Mouse (Mus musculus): ENCODE data around the gene Spock1. TPM values are rescaled to one million over a fixed set of nuclear protein-coding genes. Genes with fewer than 3 reads are reported as not detected.

Gene Spock1
- total RNA-seq (2022): 10 to 100 TPM; 11.1 to 19.0 (median 13.4) TPM

DNA sequence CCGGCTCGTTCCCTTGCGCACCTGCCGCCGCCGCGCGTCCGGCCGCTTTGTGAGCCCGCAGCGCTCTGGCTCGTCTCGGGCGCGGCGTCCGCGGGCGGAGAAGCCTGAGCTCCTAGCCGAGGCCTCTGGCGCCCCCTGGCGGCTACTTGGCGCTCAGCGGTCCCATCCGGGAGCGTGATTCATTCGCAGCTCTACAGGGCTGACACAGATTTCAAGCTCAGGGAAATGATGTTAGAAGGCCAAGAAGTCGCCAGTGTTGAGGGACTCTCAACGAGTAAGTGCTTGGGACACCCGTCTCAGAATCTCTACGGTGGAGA, at the start of gene Spock1:
TSS of gene Spock1 (minus strand) at position 67 of the 317 bp plus-strand sequence.
- peak; percentile 68 for DNase-seq

DNA sequence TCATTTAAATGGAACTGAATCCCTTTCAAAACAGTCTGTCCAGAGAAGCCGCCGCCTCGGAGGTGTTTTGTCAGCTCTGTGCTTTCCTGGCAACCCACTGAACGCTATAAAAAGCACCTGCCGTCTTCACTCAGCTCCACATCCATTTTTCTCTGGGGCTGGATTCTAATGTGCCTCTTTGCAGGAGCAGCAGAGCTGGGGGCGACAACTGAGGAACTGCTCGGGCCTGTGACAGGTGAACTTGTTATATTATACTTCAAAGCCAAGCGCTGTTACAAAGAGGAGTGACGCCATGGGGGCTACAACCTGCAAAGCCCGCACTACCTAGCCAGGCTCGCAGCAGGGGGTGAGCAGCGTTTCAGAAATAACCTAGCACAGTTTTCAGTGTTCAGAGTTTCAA, 42.0 kb upstream of the Spock1 start:
- no peak for DNase-seq

DNA sequence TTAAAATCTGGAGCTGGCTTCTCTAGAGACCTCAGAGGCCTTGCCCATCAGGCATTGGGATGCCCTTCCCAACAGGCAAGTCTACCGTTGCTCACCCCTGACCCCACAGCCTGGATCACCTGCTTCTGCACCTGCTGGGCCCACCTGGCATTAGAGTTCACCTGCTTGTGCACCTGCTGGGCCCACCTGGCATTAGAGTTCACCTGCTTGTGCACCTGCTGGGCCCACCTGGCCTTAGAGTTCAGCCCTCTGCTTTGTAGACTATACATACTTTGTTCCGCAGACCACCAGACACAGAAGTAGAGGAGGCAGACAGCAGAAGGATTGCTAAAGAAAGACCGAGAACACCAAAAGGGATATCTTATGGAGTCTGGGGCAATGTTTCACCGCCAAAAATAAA, 41.4 kb upstream of the Spock1 start:
- DNase-seq: no peak

DNA sequence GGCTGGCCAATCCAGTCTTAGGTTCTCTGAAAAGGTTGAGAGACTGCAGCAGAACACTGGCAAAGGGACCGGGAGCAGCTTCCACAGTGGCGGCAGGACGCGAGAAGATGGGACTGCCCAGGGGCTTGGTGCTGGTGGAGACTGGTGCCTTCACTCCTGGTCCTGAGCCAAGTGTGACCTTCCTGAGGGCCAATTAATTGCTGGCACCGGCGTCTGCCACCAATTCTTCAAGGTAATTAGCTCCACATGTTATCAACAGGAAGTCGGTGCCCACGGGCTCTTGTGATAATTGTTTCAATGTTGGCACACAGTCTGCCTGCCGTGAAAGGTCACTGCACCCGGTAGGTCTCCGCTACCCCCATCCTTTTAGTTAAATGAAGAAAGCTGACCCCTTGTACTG, 37.1 kb upstream of the Spock1 start:
- no peak for DNase-seq

DNA sequence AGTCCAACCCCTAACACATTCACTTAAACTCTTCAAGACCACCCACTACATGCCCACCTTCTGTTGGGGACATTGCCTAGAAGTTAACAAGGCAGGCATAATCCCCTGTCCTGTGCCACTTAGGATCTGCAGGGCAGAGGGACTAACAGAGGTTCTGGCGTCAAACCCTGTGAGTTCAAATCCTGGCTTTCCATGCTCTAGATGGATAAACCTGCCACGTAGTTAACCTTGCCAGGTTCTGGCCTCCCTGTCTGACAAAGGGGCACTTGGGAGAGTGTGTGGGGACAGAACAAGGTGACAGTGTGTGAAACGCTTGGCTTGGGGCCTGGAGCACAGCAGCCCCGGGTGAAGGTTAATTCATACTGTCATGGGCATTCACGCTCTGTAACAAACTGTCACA, 36.3 kb upstream of the Spock1 start:
- no peak for DNase-seq

DNA sequence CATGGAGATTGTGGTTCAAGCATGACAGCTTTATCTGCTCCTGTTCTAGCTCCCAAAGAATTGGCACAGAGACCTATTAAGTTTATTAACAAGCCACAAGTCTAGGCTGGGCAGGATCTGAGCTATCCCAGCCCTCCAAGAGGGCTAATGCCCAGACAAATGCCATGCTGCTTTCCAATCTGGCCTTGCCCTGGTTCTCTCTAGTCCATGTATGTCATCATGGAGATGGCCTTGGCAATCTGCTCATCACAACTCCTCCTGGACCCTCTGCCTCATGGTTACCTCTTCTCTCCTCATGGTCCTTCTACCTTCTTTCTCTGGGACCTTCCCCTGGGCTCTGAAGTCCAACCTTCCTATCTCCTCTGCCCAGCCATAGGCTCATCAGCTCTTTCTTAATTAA, 35.8 kb upstream of the Spock1 start:
- DNase-seq: no peak

DNA sequence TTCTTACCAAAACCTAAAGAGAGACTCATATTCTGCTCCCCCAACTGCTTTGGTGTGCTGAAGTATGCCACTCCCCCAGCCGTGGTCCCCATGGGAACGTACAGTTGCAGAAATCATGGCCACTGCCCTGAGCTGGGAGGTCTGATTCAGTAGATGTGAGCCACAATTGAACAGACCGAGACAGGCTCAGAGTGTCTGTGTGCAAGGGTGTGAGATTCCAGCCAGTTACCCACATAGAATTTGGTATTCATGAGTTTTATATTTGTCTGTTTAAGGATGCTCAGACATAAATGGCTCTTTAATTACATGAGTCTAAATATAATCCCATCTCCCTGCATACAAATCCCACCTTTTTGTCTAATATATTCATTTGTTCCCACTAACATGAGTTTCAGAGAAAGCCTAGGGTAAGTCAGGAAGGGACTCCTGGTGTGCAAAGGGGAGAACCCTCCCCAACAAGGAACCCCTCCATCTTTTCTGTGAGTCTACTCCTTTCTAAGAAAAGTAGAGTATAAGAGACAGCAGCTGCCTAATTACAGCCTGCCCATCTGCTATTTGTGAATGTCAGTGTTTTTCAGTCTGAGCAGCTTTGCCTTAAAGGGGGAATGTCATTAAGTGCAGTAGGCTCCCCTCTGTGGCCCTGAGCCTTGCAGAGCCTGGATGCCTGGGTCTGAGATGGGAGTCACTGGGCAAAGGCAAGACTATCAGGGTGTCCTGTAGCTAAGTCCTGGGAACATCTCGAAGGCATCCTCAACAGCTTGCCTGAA, 29.5 kb upstream of the Spock1 start:
- no peak for DNase-seq

DNA sequence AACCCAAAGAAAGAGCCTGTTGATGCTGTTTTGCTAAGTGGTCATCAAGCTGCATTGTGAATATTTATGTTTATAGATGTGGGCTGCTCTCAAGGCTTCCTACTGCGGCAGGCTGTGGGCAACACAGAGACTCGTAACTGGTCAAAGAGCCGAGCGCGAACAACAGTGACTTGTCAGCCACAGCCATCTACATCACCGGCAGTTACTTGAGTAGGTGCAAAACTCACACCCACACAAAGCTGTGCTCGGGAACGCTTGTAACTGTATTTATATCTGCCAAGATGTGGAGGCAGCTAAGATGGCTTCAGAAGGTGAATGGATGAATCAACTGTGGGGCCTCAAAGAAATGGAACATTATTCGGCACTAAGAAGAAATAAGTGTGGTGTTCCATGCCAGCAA, 23.9 kb upstream of the Spock1 start:
- no peak for DNase-seq

DNA sequence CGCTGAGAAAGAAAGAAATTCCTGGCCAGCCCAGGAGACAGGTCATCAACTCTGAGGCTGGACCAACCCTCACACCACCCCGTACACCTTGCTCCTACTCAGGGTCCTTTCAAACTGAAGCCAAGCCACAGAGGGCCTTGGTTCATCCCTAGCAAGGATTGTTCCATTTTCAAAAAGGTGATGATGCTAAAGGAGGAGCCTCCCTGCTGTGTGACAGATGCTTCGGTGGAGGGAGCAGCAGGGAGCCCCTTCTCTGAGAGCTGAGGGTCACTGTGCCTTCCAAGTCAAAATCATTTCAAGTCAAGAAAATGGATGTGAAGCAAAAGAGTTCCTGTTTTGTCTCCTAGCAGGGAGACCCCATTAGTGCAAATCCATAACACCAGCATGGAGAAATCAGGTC, 23.2 kb upstream of the Spock1 start:
- DNase-seq: no peak

DNA sequence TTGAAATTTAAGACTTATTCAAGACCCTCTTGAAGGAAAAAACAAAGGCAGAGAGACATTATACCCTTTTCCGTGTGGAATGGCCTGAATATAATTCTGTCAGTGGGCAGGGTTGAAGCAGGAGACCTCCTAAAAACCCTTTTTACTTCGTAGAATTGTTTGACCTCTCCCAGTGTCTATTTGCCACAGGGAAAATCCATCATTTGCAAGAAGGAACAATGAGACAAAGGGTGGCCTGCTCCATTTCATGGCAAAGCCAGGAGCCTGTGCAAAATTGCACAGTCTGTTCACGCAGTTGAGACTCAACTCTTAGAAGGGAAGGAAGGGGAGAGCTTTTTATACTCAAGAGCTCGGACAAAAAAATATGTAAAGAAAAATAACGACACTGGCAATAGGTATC, 22.6 kb upstream of the Spock1 start:
- DNase-seq: no peak

DNA sequence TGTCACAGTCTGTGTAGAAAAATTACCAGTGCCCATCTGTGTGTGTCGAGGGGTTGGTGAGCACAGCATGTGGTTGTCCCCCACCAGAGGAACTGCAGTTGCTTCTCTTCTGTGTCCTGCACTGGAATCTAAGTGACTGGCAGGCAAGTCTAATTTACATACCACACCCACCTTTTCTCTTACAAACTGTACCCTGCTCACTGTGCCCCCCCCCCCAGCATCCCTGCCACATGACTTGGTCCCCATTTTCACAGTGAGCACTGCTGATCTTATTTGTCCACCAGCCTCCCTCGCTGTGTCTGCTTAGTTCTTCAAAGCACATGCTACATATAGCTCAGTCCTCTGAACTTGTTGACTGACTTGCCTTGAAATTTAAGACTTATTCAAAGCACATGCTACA, 22.2 kb upstream of the Spock1 start:
- DNase-seq: no peak

DNA sequence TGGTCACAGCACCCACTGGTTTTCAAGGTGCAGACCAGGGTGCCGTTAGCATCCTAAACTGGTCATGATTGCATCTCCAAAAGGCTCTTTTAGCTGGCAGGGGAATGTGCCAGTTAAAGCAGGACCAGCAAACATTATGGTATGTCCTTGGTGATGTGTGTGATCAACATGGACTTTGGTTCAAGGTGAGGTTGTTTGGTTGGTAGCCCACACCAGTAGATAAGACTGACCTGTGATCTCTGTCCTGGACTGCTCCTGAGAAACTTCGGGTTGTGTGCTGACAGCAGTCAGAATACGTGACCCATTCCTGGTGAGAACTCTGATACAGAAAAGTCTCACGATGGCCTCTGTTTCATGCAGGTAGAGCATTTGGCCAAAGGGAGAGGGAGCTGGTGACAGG, 11.8 kb upstream of the Spock1 start:
- DNase-seq: no peak

DNA sequence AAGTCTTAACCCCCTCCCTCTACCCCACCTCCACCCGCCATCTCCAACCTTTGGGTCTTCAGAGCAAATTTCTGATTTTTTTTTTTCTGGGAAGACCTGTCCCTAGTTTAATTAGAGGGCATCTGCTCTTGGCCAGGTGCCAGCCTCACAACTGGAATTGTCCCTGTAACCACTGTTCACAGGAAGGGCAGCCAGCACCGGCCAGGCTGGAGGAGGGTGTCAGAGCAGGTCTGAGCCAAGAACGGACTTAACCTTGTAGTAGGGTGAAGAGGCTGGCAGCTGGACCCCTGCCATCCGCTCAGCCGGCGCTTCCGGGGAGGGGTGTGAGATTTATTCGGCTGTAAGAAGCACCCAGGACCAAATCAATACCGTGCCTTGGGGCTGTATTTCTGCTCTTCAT, 3.0 kb upstream of the Spock1 start:
- DNase-seq: no peak

DNA sequence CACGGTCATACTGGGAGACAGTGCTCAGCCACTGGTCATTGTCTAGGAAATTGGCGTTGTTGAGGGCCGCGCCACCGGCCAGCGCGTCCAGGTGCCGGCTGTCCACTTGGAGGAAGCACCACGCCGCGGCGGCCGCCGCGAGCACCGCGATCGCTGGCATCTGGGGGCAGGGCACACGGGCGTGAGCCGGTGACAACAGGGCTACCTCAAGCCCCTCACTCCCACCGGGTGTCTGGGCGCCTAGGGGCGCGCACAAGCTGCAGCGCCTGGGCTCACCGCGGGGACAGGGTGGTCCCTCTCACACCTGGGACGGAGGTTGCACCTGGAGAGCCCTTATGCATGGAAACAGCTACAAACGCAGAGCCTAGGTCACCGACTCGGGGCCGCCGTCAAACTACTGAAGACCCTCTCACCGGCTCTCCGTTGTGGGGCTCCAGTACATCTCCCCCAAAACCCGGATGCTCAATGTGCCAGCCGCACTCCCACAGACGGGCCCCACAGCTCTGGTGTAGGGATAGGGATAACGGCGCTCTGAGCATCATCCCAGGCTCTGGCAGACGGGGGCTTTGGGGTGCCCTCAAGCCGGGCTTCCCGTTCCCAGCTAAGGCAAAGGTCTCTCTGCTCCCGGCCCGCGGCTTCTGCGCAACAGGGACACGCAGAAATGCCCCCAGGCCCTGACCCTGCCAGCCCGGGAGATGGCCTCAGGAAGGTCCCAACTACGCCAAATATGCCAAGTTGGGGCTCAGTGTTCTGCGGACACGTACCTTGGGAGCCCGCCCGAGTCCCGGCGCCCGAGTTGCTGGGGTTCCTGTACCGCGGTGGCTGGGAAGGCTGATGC, 485 bp downstream of the Spock1 start:
- no peak for DNase-seq

DNA sequence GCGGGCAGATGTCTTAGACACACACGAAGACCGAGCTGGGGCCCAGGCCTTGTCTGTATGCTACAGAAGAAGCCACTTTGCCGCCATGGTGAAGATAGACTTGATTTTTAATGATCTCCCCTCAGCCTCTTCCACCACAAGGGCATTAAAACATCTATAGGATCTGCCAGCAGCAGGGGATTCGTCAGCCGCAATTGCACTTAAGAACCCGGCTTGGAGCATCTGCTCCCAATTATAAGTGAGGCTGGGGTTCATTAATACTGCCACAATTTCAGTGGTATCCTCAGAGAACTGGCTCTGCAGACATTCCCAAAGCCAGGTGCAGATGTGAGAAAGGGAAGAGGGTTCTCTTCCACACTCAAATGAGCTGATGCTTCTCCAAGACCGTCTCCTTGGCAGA, 13.5 kb downstream of the Spock1 start:
- no peak for DNase-seq

DNA sequence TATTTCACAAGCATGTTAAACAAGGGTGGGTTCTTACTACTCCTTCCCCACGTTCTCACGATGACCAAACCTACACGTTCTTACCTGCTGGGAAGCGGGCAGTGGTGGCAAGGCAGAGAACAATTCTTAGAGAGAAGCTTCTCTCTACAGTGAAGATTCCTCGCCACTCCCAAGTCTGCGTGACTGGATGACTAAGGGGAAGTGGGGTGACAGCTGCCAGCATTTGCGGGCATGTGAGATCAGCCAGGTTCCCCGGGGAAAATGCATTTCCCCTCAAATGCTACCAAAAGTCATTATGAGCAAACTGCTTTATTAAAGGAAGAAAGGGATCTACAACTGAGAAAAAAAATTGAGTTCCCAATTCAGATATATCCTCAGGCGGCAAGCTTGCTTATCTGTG, 18.4 kb downstream of the Spock1 start:
- no peak for DNase-seq

DNA sequence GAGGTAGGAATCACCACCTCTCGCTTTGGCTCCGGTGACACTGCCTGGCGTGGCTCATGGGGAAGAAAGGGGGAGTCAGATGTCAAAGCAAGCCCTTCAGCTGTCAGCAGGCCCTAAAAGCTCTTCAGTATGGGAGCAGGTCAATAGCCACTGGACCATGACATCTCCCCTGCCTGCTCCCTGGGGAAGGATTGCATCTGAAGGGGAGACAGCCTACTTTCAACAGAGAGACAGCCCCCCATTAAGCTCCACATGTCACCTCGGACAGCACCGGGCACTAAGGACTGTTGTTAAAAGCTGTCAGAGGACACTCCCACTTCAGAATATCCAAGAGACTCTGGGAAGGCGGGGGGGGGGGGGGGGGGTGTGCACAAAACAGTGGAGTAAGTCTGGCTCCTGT, 19.1 kb downstream of the Spock1 start:
- DNase-seq: no peak

DNA sequence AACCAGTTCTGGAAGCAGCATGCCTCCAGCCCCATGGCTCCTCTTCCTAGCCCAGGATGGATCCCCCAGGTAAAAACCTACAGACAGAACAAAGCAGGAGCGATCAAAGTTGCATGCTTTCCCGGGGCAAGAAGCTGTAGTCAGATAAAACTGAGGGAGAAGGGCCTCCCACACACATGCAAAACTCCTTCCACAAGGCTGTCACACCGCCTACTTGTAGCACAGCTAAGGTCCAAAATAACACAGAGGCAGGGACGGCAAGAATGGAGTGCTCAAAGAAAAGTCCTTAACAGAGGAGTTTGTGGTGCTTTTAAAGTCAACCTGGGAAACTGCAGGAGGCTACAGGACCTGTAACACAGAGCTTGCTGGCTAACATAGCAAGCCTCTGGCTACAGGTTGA, 28.3 kb downstream of the Spock1 start:
- no peak for DNase-seq

DNA sequence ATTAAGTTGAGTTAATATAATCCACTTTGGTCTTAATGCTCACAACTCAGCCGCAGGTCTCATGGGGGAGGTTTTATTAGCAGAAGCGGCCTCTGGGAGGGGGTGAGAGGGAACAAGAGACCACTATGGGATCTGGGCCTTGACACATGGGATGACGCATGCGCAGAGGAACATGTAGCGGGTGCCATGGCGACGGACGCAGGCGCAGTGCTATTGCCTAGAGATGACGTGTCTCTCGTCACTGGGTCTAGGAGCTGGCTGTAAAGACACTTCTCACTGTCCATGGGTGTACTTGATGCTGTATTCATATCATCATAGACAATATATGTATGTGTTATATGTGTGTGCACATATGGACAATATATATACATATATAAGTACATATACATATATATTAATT, 29.3 kb downstream of the Spock1 start:
- no peak for DNase-seq

DNA sequence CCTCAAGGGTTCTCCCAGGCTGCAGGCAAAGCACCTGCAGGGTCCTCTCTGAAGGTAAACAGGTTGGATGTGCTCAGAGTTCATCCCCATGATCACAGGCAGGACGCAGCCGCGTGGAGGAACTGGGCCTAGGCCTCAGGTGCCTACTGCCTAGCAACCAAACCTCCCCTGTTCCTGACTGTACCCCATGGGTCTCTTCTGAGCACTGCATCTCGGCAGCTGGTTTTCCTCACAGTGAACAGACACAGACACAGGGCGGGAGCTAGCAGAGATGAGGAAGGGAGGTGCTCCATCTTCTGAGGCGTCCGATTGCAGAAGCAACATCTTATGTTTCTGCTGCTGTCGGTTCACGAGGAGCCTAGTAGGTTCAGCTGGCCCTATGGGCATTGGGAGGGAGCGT, 30.4 kb downstream of the Spock1 start:
- no peak for DNase-seq

DNA sequence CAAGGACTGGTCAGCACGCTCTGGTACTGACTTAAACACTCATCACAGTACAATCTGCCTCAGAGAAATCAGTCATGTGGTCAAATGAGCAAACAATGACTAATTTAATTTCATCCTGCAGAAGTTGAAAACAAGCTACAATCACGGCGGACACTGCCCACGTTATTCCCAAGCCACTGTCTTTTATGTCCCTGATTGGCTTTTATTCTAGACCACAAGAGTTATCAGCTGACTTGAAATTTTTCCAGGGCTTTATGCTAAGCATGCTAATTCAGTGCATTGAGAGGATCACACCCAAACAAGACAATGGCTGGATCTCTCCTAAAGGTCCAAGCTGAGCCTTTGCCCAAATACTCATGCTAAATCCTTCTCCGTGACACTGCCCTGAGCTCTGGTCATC, 31.2 kb downstream of the Spock1 start:
- no peak for DNase-seq

DNA sequence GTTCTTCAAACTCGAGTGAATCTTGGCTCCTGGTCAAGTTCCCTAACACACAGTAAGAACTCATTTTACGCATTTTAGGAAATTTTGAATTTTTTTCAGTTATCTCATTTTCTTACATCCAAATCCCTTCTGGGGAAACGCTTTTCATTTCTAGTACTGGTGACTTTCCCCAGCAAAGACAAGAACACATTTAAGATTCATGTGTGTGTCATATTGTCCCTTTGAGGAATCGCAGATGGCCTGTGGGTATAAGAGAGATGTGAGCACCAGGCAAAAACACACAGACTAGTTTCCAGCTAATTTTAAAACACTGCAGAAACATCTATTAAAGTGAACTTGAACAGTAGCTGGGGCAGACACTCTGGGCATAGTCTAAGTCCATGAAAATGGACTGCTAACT, 38.1 kb downstream of the Spock1 start:
- no peak for DNase-seq

DNA sequence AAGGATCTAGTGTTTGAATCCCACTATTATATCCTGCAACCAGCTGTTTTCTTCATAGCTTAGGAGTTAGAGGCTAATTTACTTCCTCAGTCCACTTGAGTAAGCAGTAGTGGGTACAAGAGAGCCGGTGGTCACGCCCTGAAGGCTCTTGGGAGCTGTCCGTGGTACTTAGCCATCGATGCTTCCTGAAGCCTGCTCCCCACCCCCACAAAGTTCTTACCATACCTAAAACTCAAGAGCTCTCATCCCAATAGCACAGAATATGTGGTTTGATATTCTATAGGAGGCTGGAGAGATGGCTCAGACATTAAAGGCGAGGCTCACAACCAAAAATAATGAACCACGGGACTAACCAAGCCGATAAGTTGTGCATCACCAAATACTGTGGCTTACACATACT, 40.5 kb downstream of the Spock1 start:
- no peak for DNase-seq

DNA sequence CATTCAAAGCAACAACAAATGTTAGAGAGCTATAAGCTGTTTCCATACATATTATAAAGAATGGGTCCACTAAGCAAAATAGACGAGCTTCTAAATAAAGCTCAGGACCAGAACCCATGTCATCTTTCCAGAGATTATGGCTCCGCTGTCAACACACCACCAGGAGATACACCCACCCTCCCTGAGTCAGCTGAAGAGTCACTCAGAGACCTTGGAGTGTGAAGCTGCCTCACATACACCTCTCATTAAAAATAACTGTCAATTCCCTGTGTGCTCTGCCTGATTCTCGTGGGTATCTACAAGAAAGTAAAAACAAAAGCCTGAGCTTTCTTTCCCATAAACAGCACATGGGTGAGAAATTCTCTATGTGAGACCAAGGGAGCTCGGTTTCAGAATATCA, 43.1 kb downstream of the Spock1 start:
- DNase-seq: no peak
